Mouse (Mus musculus) brain, embryonic 14.5 days (tissue): Measurements from ENCODE around the gene Smtn. TPM values are rescaled to one million over a fixed set of nuclear protein-coding genes. Genes with fewer than 3 reads are reported as not detected.

Experiments
- DNase-seq: peaks from one replicate; pipeline ENCODE4 v3.0.0-alpha.2; 2011; ENCODE audit warnings: low read depth
- CTCF ChIP-seq: fragments of 200-500 bp; IDR thresholded peaks from 2 replicates; pipeline ENCODE4 v1.5.1; 2012; ENCODE audit warnings: inconsistent platforms, mild to moderate bottlenecking, moderate library complexity, borderline replicate concordance; ENCODE audit not compliant: insufficient read depth, insufficient read length; ENCODE audit errors: extremely low read depth
- POLR2A ChIP-seq: fragments of 200-500 bp; IDR thresholded peaks from 2 replicates; pipeline ENCODE4 v1.6.1; 2012; ENCODE audit warnings: mild to moderate bottlenecking, inconsistent platforms, borderline replicate concordance; ENCODE audit not compliant: poor library complexity, insufficient read depth, insufficient read length, severe bottlenecking; ENCODE audit errors: extremely low read depth
- polyA plus RNA-seq: library from polyadenylated mRNA; depleted of rRNA; stranded (reverse); fragments of >200 nt; gene quantifications from 2 replicates; pipeline ENCODE4 v1.2.3, GENCODE M21; 2012

Gene Smtn
- polyA plus RNA-seq, 1 experiment, result 12.7 TPM

DNA sequence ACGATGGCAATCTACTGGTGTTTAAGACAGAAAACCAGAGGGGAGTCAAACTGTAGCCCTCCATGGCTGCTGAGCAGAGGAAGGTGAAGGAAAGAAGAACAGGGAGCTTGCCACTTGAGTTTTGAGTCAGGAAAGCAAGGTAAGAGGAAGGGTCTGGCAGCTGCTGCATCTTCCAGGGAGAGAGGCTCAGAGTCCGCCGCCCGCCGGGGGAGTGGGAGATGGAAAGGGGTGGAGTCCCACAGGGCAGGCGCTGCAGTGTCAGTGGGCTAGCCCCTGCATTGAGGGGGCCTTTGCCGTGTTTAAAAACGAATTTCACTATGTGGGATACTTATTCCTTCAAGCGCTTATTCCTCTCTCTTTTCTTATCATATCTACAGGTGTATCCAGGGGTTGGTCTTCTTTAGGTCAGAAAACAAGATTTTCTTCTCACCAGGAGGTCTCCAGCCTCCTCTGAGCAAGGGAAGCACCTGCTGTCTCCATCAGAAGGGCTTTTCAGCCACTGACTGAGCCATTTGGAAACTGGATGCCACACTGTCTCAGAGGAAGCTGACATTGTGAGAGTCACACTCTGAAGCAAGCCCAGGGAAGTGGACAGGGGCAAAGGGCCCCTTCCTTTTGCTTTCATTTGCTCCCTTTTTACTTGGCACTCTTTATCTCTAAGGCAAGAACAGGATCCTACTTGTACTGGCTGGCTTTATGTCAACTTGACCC is 5.3 kb upstream of the Smtn start:
- TF ChIP-seq POLR2A (no peak), CTCF (no peak)
- no peak for DNase-seq

- TF ChIP-seq POLR2A (no peak), CTCF (no peak; the same call in 1 of the 2 replicates)
- no peak for DNase-seq
Measured at GRCm38 (mm10) chr11:3544409-3544808, 4.0 kb upstream of the Smtn start.

DNA sequence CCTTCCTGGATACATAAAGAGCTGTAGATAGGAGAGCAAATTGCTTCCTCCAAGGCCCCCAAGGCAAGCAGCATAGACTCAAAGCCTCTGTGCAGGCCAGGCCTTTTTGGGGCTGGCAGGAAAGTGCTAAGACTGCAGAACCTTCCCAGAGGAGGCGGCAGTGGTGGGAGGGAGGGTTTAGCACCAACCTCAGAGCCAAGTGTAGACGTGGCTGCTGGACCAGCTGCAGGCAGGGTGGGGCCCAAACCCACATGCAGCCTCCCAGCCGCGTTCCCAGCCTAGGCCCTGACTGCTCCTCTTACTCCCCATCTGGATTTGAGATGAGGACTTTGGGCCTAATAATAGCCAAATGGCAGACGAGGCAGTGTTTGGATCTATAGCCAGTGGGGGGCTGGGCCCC is 2.6 kb upstream of the Smtn start:
- DNase-seq, result no peak

GRCm38 (mm10) chr11:3541932-3542331 is 1.5 kb upstream of the Smtn start:
- DNase-seq, result no peak
- TF ChIP-seq POLR2A, result no peak
- no peak for TF ChIP-seq CTCF

More for the DNA sequence above, 2.6 kb upstream of the Smtn start:
- no peak for TF ChIP-seq POLR2A
- TF ChIP-seq CTCF, result no peak

- DNase-seq, result no peak
- TF ChIP-seq CTCF (no peak), POLR2A (no peak)
Measured at GRCm38 (mm10) chr11:3539826-3540196, 601 bp downstream of the Smtn start.

DNA sequence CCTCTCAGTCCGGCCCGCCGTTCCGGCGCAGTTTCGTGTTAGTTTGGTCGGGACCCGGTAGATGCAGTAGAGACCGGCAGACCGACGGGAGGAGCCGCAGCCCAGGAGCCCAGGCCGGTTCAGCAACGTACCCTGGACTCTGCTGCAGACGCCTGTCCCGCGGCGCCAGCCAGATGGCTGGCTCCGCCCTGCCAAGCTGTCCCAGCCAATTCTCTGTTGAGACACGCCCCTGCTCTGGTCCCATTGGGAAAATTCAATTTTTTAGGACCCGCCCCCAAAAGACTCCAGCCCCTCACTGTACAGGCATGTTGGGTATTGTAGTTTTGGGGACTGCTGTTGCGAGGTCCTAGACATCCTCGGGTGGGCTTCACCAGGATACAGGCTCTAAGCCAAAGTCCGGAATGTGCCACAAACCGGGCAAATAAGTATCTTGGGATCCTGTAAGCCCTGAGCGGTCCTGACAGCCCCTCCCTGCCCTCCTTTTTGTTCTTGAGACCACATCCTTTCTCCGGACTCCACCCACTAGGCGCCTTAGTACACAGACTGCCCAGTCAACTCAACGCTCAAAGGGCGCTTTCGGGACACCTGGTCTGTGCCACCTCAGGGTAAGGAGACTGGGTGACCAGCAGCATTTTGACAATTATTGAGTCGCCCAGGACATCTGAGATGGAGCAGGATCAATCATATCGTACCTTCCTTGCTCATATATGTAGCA is 1.1 kb downstream of the Smtn start:
- peak; percentile 72; the same call in 1 of the 2 replicates for TF ChIP-seq POLR2A
- no peak for TF ChIP-seq CTCF
- DNase-seq, result peak; percentile 98

DNA sequence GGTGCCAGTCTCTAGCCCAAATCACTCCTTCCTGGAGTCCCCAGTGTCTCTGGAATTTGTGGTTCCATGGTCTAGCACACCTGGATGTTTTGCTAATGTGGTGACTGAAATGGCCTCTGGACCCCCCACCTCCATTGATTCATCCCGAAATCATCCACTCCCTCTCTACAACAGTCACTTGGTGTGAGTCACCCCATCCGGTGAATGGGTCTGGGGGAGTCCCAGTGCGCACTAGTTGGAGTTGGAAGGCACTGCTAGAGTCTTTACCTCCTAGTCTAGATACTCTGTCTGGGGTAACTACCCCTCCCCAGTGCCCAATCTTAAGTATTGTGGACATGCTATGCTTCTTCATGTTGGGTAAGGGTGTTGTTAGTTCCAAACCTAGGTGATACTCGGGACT is 2.1 kb downstream of the Smtn start:
- DNase-seq, result no peak
- TF ChIP-seq POLR2A (no peak), CTCF (no peak)

DNA sequence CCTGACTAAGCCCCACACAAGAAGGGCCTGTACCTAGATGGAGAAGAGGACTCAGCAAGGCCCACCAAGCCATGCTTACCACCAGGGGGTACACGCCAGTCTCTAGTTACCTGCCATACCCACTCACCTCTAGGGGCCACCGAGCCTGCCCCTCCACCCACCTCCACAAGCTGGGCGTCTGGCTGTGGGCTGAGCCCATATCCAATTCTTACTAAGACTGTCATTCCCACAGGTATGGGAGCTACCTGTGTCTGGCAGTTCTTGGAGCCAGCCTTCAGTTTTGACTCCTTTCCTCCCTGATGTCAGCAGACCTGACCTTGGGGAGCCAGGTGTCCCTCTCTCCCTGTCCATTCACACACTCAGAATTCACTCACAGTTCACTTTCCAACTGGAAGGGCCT is 2.7 kb downstream of the Smtn start:
- no peak for TF ChIP-seq POLR2A
- TF ChIP-seq CTCF, result no peak
- DNase-seq, result no peak

- DNase-seq, result no peak
- TF ChIP-seq CTCF, result no peak
- no peak for TF ChIP-seq POLR2A
Measured at GRCm38 (mm10) chr11:3536745-3537333, 3.6 kb downstream of the Smtn start.

- TF ChIP-seq CTCF (no peak), POLR2A (no peak)
Measured at GRCm38 (mm10) chr11:3536082-3536481, 4.3 kb downstream of the Smtn start.

GRCm38 (mm10) chr11:3535406-3535986 is 4.9 kb downstream of the Smtn start:
- peak; percentile 96 for TF ChIP-seq CTCF
- TF ChIP-seq POLR2A, result peak; percentile 30; the same call in 1 of the 2 replicates
- DNase-seq, result peak; percentile 95

More at GRCm38 (mm10) chr11:3536082-3536481, 4.3 kb downstream of the Smtn start:
- no peak for DNase-seq
